Mouse (Mus musculus) cerebellum, adult 18-20 months (tissue): Measurements from ENCODE around the gene Eaf2.
A peak's percentile ranks its signal among the peaks of the same experiment; 100 is the strongest.
"Not testable (repeated sequence)": the region's sequence is repeated elsewhere in the genome, so short reads cannot be mapped to it uniquely, and the experiment has no call there.

ENCODE experiments used
- DNase-seq, 2 experiments: peaks; one replicate each; pipeline ENCODE4 v3.0.0; 2021

Gene Eaf2

DNA sequence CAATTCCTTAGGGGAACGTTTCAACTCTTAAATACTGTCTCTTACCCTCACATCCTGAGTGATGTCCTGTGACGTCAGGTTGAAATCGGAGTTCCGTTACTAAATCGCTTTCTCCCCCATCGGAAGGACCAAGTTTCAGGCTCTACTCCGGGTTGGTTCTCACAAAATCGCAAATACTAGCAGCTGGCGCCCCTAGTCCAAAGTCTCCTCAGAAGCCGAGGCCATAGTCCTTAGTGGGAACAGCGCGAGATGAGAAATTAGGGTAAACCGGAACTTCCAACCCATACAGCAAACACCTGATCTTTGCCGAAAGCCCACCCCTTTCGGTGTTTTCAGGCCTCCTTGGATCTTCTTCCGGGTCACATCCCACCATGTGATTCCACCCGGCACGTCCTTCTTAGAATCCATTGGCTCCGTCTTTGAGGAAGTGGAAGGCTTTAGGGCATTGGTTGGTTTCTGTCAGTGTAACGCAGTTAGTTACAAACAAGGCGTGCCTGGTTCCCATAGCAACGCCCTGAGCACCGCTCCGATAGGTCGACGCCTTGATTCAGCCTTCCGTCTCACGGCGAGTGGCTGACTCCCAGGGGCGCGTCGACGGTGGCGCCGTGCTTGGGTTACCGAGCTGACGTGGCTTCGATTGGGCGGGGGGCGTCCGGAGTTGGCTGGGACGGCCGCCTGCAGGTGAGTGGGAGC, at the start of gene Eaf2, which contains the start of gene Golgb1:
Gene Eaf2, minus strand, starts transcription at position 421 of the 693 bp plus-strand sequence.
Gene Golgb1, plus strand, starts transcription at position 558 of the 693 bp plus-strand sequence.
- peak; percentile 92 to 99 for DNase-seq

DNA sequence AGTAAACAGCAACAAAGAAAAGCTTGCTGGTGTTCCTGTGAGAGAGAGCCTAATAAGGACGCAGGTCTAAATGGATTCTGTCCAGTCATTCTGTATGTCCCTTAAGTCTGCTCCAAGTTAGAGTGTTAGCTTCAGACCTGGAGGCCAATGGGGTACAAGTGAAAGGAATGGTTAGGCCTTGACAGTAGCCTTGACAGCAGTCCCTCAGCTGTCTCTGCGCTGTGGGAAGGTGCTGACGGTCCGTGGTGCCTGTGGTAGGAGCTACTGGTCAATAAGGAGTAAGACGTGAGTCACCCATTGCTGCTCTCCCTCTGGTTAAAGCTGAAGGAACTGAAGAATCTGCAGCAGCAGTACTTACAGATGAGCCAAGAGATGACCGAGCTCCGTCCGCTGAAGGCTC, 49.5 kb upstream of the Eaf2 start:
- no peak for DNase-seq

DNA sequence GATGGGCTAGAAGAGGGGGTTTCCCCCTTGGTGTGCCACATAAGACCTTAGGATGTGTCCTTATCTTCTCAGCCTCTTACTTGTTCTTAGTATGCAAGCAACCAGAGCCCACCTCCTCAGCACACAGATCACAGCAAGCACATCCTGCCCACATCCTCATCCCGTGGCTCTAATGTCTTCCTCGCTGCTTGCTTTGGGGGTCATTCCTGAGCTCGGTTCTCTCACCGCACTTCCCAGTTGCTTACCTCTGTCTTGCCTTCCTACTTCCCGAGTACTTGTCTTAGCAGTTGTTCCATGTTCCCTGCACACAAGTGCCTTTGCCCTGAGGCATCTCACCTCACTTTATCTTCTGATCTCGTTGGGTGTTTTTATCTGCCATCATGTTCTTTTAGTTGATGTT, 47.2 kb upstream of the Eaf2 start:
- DNase-seq, result no peak

DNA sequence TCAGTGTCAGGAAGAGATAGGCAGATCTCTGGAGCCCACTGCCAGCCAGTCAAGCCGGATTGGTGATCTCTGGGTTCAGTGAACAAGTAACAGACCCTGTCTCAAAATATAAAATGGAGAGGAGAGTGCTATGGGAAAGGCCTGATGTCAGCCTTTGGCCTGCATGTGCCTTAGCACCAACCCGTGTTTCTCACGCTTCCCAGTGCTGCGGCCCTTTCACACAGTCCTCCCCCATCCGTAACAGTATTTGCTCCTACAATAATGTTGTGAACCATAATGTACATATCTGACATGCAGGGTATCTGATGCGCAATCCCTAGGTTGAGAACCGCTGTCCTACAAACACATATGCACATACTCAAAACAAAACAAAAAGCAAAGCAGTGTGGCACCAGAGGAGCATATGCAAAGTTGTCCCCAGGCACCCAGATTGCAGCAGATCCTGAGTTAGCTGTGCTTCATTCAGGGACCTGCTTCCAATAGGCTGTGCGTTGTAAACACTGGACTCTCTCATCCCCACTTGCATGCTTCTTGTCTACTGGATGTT, 46.3 kb upstream of the Eaf2 start:
- no peak for DNase-seq

DNA sequence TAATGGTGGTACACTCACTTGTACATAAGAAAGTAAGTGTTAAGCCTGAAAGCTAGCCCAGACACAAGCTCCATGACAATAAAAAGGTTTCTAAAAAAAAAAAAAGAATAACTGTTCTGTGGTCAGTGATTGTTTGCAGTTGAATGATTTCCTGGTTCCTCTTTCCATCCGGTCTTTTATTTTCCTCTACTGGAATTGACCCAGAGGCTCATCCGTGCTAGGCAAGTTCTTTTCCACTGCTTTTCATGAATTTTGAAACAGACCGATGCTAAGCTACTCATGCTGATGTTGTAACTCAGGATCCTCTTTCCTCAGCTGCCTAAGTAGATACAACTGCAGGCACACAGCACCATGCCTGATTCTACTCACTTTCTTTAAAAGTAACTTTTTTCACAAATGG, 45.6 kb upstream of the Eaf2 start:
- DNase-seq, result no peak

DNA sequence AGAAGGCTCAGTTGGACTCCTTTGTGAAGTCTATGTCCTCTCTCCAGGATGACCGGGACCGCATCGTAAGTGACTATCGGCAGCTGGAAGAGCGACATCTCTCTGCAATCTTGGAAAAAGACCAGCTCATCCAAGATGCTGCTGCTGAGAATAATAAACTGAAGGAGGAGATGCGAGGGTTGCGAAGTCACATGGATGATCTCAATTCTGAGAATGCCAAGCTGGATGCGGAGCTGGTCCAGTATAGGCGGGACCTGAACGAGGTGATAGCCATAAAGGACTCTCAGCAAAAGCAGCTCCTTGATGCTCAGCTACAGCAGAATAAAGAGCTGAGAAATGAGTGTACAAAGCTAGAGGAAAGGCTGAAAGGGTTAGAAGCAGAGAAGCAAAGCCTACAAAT, 43.7 kb upstream of the Eaf2 start:
- no peak for DNase-seq

DNA sequence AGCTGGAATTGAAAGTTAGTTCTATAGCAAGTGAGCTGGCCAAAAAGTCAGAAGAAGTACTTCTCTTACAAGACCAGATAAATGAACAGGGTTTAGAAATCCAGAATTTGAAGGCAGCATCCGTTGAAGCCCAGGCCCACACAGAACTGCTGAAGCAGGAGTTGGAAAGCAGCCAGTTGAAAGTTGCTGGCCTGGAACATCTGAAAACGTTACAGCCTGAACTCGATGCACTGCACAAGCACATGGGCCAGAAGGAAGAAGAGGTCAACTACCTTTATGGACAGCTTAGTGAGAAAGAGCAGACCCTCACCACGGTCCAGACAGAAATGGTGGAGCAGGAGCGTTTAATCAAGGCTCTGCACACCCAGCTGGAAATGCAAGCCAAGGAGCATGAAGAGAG, 39.4 kb upstream of the Eaf2 start:
- DNase-seq, result no peak

DNA sequence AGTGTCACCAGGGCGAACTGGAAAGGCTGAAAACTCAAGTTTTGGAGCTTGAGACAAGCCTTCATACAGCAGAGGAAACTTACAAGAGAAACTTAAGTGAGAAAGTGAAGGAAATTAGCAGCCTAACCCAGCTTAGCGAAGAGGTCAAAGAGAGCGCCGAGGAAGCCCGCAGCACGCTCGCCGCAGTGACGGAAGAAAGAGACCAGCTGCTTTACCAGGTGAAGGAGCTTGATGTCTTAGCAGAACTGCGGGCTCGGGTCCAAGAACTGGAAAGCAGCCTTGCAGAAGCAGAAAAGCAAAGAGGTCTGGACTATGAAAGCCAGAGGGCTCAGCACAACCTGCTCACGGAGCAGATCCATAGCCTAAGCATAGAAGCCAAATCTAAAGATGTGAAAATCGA, 37.5 kb upstream of the Eaf2 start:
- DNase-seq, result no peak

DNA sequence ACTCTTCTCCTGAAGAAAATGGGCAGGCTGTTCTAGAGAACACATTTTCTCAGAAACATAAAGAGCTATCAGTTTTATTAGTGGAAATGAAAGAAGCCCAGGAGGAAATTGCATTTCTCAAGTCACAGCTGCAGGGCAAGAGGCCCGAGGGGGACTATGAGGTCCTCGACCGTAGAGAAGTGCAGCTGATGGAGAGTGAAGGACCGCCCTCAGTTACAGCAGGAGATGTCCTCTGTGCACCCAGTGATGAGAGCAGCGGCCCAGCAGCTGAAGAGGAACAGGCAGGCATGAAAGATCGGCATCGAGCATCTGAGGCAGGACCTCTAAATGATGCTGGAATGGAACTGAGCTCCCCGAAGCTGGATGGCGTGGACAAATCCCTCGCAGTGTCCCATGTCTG, 37.1 kb upstream of the Eaf2 start:
- no peak for DNase-seq

DNA sequence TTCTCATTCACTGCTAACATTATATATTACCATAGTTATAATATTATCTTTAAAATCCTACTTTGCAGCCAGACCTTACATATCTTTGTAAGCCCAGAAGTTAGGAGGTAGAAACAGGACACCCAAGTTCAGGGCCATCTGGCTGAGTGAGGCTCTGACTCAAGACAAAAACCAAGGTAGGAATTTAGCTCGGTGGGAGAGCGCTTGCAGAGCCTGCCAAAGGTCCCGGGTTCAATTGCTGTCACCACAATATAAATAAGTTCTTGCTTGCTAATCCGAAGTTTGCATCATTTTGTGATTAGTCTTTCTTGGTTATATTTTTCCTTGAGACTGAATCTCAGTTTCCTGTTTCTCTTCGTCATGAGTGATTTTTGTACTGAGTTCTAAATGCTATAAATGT, 28.4 kb upstream of the Eaf2 start:
- DNase-seq, result no peak

DNA sequence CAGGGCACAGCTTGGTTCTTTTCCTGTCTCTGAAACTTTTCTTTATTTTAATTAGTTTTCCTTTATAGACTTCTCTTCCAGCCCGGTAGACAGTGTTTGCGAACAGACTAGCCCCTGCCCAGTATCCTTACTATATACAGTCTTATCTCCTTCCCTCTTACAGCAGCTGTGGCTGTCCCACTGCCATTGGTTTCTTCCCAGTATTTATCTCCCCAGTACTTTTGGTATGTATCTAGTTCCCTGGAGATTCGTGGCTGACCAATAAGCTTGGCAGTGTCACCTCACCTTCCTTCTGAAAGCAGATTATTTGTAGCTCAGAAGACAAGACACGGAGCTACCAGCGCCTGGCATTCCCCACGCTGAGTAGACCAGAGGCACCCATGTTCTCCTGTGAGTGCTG, 21.9 kb upstream of the Eaf2 start:
- no peak for DNase-seq

DNA sequence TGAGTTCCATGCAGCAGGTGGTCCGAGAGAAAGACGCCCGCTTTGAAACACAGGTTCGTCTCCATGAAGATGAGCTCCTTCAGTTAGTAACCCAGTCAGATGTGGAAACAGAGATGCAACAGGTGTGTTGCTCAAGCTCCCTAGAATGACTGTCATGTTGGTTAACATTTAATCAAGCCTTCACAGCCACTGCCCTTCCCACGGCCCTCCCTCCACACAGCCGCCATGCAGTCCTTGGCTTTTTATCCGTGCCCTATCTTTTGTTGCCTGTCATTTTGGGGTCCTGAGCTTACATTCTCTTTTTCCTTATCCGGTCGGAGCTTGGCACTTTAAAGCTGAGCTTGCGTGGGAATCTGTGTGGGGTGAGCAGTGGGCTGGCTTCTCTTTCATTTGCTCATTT, 18.5 kb upstream of the Eaf2 start:
- no peak for DNase-seq

DNA sequence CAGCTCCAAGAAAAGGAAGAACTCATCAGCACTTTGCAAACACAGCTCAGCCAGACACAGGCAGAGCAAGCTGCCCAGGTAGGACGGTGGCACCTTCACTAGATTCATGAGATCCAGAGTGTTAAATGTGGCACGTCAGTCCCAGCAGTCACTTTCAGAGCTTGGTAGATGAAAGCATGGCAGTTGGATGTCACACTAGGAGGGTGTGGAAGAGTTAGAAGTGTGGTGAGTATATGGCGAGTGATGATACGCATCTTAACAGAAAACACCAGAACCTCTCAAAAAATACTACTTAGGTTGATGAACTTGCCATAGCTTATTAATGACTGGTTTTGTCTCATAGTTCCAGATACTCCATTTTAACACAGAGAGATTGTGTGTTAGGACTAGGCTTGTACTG, 16.6 kb upstream of the Eaf2 start:
- no peak for DNase-seq

DNA sequence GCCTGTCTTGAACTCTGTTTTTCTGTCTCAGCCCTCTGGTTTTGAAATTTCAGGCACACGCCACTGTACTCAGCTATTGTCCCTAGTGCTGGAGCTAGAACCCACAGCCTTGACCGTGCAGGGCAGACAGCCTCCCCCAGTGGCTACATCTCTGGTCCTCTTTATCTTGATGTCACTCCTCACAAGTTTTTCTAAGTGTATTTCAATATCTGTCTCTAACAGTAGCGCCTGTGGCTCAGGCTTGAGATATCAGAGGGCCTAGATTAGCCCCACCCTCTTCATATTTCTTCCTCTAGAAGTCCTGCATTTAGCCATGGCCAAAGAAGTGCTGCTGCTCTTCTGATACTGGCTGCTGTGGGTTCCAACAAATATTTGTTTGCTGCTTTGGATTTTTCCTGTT, 15.8 kb upstream of the Eaf2 start:
- DNase-seq, result no peak

DNA sequence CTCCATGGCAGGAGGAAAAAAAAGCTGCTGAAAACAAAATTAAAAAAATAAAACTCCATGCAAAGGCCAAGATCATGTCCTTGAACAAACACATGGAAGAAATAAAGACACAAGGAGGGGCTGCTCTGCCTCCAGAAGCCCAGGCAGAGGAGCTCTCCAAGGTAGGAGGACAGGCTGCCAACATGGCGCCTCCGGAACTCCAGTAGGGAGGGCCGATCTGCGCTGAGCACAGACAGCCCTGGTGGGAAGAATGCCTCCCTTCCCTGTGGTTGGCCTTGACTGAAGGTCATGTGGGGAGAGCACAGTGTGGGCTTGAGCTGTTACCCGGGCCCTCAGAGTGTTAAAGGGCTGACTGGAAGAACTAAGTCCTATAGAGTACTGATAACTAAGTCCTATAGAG, 12.7 kb upstream of the Eaf2 start:
- no peak for DNase-seq

DNA sequence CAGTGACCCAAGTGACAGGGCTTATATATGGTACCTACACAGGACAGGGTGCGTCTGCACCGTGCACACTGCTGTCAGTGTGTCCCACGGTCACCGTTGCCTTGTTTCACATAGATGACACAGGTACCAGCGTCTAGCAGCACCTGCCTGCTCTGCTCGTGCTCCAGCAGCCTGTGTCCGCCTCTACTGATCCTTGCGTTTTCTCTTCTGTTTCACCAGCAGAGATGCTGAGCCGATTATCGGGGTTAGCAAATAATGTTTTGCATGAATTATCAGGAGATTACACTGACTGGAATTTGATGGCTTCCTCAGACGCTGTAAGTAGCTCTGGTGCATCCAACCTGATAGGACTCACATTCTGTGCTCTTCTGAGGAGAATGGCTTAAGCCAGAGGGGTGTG, 11.1 kb upstream of the Eaf2 start:
- no peak for DNase-seq

DNA sequence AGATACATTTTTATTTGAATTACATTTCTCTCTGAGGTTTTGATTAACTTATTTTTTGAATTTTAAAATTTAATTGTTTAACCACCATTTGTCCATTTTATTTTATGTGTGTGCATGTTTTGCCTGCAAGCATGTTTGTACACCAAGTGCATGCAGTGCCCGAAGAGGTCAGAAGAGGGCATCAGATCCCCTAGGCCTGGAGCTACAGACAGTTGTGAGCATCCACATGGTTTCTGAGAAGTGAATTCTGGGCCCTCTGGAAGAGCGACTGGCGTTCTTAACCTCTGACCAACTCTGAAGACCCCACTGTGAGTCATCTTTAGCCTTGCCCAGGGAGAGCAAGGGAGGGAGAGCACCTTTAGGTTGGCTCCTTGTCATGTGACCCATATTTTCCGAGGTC, 10.1 kb upstream of the Eaf2 start:
- no peak for DNase-seq

DNA sequence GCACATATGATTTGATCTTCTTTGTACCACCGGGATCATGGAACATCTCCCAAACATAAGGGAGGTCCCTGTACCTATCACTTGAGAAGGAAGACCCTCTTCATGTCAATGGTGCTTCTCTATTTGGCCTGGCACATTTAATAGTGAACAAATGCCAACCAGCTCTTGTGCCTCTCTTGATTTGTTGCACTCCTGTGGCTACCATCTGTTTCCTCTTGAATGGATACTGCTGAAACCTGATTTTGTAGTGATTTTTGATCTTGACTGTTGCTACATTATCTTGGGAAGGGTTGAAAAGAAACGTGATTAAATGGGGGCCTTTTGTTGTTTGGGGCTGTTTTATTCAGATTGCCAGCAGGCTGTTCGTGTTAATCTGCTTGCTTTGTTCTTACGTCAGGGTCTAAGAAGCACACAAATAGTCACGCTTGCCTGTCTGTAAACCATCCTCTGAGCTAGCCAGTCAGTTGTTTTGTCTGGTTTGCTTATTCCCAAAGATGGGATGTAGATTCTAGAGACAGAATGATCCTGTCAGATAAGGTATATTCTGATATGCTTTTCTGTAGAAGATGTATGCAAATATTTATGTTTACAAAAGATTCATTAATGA, 8.0 kb upstream of the Eaf2 start:
- DNase-seq, result peak; percentile 55 to 62

DNA sequence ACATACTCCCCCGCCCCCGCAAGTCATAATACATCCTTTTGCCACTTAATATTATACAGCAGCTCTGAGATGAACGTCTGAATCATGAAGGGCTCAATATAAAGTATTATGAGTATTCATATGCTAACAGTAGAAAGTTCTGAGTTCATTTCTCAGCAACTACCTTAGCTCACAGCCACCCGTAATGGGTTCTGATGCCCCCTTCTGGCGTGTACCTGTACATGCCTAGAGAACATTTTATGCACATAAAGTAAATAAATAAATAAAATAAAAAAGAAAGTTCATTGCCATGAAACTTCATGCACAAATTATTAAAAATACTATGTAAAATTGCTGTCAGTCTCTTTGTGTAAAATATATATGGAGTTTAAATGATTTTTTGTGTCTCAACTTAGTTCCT, 2.5 kb upstream of the Eaf2 start:
- no peak for DNase-seq

DNA sequence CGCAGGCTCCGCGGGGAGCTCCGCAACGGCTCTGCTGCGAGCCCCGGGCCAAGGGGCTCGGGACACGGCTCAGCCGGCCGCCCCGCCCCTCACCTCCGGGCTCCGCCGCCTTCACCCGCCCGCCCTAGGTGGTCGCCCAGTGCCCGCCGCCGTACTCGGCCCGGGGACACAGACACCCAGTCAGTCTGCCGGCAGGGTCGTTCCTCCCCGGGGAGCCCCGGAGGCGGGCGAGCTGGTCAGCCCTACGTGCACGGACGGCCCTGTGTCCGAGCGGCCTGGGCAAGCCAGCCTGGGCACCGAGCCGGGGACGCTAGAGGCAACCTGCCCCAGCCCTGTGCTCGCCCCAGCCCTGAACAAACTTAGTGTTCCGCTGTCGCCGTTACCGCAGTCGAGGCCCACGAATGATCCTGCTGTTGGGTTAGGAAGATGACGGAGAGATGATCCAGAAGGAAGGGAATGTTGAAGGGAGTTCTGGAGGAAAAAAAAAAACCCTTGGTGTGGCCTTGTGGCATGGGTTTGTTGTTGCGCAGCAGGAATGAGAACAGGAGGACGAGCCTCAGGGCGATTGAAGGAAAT, 561 bp upstream of the Eaf2 start:
- DNase-seq, result peak in 1 of 2 experiments; percentile 65

DNA sequence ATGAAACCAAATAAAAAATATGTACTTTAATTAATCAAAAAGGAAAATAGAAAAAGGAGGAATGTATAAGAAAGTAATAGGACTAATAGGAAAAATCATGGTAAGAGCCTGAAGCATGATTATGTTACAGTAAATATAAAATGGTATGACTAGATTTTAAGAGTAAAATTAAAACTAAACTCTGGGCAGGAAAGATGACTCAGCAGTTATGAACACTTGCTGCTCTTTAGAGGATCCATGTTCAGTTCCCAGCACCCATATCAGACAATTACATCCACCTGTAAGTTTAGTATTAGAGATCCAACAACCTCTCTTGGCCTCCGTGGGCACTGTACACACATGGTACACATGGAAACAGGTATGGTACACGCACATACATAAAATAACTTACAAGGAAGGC, 5.4 kb downstream of the Eaf2 start:
- no peak for DNase-seq

DNA sequence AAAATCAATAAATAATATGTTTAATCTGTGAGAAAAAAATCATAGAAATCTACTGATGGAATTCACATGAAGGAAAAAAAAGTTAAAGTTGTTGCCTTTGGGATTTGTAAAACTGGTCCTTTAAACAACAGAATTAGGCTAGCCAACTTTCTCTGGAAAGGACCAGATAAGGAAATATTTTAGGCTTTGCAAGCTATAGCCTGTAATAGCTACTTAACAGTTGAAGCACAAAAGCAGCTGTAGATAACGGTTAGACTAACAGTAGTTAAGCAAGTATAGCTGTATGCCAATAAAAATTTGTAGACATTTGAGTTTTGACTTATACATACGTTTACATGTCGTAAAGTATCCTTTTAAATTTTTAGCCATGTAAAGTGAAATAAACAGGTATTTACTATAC, 11.2 kb downstream of the Eaf2 start:
- no peak for DNase-seq

DNA sequence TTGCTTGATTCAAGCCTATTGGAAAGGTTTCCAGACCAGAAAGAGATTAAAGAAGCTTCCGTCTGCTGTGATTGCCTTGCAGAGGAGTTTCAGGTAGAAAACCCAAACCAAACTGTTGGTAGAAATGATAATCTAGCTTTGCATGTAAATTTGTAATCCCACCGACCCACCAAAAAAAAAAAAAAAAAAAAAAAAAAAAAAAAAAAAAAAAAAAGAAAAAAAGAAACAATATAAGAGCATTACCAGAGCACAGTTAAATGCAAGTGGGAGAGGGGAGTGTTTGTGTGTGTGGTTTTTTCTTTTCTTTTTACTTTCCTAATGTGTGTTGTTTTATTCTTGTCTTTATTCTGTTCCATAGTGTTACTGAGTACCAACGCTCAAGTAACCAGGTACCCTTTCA, 23.6 kb downstream of the Eaf2 start:
- DNase-seq, result no peak

DNA sequence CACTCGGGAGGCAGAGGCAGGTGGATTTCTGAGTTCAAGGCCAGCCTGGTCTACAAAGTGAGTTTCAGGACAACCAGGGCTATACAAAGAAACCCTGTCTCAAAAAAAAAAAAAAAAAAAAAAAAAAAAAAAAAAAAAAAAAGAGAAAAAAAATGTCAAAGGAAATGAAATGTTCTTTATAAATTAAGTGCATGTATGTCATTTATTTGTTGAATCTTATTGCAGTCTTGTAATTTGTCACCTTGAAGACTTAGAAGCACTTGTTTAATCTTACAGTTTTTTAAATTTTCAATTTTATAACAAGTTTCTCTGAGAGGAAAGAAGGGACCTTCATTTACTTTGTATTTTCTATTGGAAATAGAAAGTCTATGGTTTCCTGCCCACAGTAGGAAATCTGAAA, 27.9 kb downstream of the Eaf2 start:
- not testable (repeated sequence) for DNase-seq
